Mouse (Mus musculus) mature B cell (primary cell): Measurements from ENCODE around the gene Odf3l1.

ENCODE experiments used
- in situ Hi-C: fragments of 300-500 bp; cut with MboI; formaldehyde crosslinking; loops from 2 replicates; pipeline ENCODE4 v1.14.3; 2019

Odf3l1 gene

DNA sequence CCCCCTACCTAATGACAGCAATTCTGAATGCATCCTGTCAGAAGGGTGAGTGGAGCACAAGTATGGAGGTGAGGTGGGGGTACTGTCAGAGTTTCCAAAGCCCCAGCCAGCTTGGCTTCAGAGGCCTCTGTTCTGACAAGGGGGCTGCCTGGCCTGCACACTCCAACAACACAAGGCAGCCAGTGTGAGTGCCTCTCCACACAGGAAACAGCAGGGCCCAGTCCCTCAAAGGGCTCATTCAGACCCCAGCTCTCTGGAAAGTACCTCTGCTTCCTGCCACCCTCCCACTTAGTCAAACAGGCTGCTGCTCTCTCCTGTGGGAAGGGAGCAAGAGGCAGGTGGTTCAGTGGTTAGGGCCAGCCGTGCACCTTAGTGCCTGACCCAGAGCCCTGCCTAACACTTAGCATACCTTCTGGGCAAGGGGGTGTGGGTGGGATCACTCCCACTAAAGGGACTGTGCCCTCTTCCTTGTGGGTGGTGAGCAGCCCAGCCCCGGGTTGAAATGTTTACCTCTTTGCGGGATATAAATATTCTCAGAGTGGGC is 17.1 kb upstream of the Odf3l1 start:
- in situ Hi-C loops, result no loop called here

DNA sequence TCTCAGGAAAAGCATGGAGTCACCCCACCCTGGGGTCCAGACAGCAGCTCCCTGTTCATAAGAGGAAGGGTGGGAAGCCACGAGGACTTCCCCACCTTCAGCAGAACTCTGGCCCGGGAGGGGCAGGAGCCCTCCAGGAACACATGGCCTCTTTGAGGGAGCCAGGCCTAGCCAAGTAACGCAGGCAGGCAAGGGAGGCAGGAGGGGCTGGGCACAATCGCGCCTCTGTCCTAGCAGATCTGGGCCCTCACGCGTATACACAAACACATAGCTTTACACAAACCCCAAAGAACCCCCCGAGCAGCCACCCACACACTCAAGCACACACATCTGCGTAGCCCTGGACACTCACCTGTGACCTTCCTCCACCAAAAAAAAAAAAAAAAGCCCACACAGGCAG is 16.3 kb upstream of the Odf3l1 start:
- in situ Hi-C loops, result no loop called here

DNA sequence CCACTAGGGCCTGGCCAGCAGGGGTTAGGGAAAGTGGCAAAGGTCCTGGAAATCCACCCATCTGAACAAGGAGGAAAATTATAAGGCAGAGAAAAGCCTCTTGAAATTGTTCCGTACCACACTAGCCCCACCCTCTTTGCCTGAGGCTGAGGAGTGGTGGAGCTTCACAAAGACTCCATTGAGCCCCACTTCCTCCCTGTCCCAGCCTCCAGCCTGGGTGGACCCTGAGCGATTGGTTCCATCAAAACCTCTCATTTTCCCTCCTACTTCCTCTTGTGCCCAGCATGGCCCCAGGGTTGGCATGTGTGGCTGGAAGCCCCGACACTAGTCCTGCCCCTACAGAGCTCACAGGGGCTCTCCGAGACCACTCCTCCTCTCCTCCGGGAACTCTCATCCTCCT is 12.8 kb upstream of the Odf3l1 start:
- in situ Hi-C loops, result no loop called here

DNA sequence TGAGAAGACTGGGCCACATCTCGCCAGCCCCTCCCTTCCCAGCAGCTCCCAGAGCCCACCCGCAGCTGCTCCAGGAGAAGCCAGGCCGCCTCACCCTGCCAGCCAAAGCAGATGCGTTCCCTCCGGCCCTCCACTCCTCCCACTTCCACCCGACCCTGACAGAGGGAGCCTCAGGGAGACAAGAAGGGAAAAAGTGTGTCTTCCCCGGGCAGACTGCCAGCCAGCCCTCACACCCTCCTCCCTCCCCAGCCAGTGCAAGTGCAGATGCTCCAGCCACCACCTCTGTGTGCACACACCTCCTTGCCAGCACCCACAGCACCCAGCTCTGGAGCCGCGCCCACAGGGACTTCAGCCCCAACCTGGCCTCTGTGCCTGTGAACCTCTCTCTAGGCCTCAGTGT is 12.3 kb upstream of the Odf3l1 start:
- in situ Hi-C loops, result no loop called here

DNA sequence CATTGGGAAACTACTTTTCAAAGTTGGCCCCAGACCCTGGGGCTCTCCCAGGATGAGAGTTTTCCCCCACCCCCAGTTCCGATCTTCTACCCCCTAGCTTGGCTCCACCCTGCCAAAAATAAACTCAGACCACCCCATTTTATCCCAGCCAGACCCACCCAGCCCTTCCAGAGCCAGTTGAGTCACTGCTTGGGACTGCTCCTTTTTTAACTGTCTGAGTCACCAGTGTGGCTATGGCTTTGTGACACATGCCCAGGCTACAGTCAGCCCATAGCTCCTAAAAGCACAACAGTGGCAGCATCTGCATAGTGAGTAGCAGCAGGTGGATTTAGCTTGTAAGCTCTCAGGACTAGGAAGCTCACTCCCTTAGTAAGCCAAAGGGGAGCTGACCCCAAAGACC is 8.6 kb upstream of the Odf3l1 start:
- in situ Hi-C loops, result no loop called here

DNA sequence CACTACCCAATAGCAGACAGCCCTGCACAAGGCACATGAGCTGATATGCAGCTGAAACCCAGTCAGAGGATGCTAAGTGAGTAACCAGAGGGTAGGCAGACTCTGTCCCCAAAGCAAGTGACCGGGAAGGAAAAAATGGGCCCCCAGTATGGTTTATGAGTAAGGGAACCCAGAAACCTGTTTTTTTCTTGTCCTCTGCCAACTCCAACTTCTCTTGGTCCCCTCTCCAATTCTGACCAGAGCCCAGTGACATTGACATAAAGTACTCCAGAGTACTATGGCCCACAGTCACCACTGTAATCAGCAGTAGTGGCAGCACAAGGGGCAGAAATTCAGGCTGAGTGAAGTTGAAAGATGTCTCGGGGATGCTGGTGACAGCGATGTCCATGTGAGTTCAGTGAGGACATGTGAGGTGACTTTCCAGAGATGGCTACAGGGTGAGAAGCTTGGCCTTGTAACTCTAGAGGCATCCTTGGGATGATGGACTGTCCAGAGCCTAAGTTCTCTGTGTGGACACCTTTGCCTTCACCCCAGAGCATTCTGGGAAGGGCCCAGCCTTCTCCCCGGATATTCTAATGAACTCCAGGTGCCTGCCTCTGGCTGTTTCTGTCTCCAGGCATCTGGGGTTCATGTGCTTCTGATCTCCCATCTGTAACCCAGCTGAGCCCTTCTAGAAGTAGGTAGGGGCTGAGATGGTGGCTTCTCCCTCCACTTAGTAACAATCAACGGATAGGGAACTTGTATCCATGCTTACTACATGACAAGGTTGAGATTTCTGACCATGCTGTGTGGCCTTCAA is 7.8 kb upstream of the Odf3l1 start:
- in situ Hi-C loops, result no loop called here

DNA sequence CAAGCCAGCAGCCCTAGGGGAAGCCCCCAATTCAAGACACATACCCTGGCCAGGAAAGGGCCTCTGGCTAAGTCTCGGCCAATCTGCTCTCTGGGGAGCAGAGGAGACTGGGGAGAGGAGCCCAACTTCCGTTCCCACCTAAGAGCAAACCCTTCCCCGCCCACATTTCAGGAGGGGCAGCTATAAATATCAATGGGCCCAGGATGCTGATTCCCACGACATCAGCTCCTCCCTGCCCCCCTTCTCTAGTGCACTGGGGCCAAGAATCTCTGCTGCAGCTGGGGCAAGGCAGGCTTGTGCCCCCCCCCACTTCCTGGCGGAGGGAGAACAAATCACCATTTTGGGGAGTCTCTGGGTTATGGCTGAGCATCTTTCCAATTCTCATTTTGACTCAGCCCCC is 6.7 kb upstream of the Odf3l1 start:
- in situ Hi-C loops, result no loop called here

DNA sequence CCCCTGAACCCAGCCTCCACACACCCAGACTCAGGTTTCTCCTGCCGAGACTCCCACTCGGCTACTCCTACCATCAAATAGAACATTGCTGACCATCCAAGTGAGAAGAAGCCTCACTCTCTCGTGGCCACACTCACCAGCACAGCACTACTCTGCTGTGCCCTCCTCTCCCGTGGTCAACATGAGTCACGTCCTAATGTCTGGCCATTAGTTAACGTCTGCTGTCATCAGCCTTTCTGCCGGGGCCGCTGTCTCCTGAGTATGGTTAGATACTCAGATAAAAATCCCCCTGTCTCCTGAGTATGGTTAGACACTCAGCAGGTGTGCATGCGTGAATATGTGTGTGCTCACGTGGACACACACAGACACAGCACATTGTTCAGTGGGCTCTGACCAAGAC is 6.3 kb upstream of the Odf3l1 start:
- in situ Hi-C loops, result no loop called here

DNA sequence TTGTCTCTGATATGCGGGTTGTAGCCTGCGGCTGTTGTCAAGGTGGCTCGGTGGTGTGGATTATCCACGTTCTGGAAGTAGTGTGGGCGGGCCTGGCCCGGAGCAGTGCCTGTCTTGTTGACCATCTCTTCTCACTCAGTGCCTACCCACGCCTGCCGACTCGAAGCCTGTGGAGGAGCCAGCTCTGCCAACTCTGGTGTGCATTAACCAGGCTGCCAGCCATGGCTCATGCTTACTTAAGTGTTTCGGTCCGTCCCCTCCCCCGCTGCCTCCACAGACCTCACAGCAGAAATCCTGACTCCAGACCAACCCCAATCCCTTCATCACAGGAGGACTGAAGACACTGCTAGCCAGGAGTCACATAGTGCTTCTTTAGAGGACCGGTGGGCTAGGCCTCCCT is 5.1 kb upstream of the Odf3l1 start:
- in situ Hi-C loops, result no loop called here

DNA sequence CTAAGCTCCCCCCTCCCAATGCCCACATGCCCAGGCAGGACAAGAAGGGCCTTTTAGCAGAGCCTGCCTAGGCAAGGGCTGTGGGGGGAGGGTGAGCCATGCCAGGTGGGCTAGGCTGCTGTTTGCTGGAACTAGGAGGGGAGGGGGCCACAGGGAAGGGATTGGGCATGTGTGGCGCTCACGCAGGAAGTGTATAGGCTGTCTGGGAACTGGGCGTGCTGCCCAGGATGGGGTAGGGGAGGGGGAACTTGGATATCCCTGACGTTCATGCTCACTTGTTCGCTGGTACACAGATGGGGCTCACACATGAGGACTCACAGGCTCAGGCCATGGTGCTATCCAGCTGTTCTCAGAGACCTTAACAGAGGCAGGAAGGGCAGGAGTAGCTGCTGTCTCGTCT is 3.8 kb upstream of the Odf3l1 start:
- in situ Hi-C loops, result no loop called here

DNA sequence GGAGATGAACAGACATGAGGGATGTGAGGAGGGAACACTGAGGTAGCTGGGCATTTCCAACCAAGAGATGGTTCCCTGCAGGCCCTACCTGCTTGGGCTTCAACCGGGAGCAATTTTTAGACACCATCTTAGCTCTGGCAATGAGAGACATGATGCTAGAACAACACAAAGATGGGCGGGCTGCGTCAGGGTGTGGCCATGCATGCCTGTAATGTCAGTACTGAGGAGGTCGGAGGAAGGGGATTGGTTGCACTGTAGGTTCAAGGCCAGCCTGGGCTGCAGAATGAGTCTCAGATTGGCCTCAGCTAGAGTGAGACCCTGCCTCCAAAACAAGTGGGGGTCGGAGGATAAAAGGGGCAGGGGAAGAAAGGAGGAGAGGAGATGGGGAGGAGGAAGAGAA is 2.0 kb upstream of the Odf3l1 start:
- in situ Hi-C loops, result no loop called here

DNA sequence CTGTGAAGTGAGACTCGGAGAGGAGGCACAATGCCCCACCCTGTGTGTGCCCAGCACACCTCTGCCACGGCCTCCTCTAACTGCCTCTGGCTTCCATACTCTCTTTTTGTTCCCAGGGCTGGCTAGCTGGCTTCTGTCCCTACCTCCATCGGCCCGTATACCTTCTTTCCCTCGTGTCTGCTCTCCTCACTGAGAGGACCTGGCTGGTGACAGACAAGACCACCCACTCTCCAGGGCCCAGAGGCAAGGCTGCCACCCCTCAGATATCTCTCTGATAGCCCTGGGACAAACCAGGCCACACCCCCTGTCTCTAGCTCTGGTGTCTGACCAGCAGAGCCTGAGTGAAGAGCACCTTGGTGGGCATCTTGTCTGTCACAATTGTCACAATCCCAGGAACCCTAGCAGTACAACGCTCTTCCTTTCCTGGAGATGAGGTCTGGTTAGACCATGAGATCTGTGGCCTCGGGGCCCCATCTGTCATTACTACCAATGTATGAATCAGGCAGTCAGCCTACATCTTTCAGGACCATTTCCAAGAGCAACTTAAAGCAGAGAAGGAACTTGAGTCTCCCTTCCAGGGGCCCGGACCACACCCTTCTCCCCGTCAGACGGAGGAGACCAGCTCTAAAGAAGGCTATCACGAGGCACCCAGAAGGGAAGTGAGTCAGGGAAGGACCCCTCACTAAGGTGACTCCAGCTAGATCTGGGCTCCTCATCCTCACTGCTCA is 1.4 kb upstream of the Odf3l1 start:
- in situ Hi-C loops, result no loop called here

DNA sequence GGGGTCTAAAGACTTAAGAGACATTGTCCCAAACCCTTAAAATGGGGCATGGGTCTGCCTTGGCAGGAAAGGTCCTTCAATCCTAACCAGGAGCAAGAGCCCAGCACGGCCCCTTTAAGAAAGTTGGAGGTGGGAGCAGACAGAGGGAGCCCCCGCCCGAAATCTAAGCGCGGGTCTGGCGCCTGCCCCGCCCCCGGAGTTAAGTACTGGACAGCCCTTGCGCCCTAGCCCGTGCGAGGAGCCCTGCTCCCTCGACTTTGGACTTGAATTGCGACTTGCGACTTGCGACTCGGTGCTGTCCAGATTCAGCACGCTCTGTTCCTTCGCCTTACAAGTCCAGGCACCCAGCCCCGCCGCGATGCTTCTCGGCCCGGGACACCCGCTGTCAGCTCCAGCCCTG is 353 bp upstream of the Odf3l1 start, which contains the start of gene Cspg4:
Gene Cspg4 (plus strand): TSS at position 202 of the 400 bp plus-strand sequence.
- in situ Hi-C loops, result no loop called here

DNA sequence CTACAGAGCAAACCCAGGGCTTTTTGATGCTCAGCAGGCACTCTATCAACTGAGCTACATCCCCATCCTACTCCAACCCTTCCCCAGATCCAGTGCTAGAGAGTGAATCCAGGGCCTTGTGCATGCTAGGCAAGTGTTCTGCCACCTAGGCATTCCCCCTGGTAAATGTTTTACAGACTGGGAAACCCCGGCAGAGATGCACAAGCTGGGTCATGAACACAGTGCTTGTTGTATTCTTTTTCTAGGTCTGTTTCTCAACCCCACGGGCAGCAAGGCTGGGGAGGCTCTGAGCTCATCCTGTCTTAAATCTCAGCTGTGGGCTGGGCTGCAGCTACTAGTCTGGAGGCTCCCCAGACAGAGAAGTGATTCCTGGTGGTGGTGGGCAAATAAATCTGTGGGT is 1.6 kb downstream of the Odf3l1 start:
- in situ Hi-C loops, result no loop called here

DNA sequence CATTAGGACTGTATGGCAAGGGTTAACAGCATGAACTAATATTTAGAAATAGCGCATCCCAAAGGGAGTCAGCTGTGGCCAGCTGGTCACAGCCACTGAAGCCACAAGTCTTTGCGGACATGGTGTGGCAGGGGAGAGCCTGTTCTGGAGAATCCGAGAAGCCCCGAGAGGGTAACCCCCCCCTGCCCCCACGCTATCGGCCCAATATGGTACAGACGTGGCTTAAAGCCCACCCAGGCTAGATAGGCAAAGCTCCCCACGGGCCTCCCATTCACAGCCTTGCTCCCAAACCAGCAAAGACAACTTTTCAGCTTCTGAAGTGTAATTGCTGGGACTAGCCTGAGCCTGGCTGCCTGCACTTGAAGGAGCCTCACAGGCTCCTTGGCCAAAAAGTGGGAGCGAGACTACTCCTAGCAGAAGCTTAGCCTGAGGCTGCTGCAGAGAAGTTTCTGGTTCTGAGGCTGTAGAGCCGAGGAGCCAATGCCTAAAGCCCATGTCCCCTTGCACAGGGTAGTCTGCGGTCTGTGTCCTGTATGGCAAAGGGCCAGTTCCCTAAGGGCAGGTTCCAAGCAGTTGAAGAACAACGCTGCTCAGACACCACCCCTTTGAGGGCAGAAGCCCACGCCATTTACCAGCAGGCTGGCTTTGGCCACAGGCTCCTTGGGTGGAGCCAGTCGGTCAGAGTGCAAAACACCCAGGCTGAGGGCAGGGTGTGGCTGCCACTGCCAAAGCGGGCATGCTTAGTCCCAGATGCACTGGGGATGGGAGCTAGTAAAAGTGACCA is 3.8 kb downstream of the Odf3l1 start:
- in situ Hi-C loops, result no loop called here

DNA sequence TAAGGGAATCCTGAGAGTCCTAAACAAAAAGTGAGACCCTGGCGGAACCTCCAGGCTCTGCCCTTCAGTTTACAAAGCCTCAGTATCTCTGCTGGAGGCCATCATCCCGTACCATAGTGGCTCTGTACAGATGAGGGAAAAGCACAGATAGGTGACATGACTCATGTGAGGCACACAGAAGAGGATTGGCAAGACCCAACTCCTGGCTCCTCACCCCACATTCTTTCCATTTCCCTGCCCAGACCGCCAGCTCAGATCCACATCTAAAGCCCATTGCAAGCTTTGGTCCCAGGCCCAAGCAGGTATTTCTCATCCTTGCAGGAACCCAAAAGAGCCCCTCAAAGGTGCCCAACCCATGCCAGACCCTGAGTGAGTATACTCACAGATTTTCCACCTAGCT is 4.4 kb downstream of the Odf3l1 start:
- in situ Hi-C loops, result no loop called here

DNA sequence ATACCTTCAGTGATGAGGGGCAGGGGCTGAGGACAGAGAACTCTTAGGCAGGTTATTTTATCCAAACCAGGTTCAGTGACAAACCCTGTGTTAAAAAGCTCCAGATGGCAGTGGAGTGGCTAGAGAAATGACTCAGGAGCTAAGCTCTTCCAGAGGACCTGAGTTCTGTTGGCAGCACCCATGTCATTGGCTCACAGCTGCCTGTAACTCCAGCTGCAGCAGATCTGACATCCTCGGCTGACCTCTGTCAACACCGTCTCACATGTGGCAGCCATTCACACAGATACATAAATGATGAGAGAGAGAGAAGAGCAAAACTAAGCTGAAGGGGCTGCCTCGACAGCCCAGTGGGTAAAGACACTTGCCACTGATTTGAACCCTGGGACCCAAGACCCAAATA is 7.0 kb downstream of the Odf3l1 start:
- in situ Hi-C loops, result no loop called here

DNA sequence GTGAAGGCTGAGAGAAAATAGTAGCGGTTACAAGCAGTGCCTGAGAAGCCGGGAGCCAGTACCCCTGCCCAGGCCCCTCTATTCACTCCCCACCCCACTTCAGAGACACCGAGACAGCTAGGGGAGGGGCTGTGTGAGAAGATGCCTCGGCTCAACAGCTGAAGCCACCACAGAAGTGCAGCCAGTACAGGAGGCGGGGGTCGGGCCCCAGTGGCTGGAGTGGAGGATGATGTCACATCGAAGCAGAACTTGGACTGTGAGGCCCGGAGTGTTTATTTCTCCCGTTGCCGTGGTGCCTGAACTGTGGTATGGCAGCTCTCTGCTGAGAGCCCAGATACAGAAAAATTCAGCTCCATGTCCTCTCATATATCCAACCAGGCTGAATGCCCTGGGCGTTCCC is 12.7 kb downstream of the Odf3l1 start:
- in situ Hi-C loops, result no loop called here

DNA sequence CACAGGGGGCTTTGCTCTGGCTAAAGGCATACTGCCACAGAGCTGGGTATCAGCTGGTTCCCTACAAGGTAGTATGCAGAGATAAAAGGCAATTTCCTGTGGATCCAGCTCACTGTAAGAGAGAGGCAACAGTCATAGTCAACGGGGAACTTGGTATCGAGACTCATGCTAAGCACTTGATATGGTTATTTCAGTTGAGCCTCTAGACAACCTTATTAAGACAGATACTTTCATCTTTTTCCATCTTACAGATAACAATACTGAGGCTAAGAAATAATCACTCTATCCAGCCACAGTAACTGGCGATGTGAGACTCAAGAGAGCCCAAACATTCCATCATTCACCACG is 13.6 kb downstream of the Odf3l1 start:
- in situ Hi-C loops, result no loop called here

DNA sequence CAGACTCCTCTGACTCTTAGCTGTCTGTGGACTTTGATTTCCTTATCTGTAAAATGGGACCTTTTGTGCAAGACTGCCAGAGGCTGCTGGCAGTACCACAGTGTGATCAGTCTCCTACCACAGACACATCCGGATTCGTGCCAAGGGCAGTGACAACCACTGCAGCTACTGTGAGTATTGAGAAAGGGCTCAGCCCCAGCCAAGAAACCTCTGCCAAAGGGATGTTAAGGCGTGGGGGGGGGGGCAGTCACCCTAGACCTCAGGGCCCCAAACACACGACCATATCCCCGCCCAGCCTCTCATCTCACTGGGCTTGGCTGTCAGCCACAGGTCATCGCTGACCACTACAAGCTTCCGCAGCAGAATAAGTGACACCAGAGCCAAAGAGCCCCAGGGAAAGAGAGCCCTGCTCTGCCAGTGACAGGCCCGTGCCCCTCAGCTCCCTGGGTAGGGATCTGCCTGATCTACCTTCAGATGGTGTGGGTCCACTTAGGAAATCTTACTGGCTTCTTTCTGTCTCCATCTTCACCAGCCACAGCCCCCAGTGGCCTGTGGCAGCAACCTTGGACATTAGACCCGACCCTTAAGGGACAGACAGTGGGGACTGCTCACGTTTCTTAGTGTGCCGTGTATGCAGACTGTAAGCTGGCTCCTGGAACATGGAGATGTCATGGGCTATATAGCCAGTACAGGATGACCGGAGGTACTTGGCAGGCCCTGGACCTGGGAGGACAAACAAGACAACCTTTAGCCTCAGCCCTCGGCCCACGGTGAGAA is 14.2 kb downstream of the Odf3l1 start:
- in situ Hi-C loops, result no loop called here

DNA sequence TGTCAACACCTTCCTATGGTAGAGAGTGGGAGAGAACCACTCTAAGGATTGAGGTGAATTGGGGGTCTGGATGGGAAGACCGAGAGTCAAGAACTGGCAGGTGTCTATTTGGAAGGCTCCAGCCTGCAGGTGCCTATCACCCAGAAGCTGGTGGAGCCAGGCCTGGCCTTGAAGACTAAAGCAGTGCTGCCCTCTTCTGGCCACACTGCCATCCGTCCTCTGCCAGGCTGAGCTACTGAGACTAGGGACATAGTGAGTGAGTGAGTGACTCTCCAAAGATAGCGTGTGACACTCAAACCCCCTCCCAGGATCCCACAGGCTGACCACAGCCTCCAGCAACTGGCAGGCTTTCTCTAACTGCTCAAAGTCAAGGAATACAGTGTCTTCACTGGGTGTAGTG is 17.0 kb downstream of the Odf3l1 start:
- in situ Hi-C loops, result no loop called here

DNA sequence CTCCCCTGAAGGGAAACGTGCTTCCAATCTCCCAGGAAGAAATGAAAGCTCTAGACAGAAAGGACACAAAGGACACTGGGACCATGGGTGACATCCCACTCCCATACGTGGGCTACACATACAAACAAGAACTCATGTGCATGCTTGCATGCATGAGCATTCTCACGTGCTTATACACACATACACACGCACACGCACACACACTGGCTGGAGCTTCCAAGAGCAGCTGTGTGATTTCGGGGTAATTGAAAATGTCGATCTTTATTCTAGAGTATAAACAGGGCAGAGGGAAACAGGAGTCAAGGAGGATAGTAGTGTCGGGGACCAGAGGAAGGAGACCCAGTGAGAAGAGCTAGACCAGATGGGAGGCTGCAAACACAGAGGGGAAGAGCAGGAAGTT is 19.8 kb downstream of the Odf3l1 start:
- in situ Hi-C loops, result no loop called here
